Comparison of ENCODE assay signal across 9 mouse cellular contexts in genomic region chr16:45711263-45711662, GRCm38 (mm10). TPM values are rescaled to one million over a fixed set of nuclear protein-coding genes. Genes with fewer than 3 reads are reported as not detected.
DNase-seq lines count a peak whose midpoint lies in the region; ATAC-seq lines count a peak whose summit lies in the region.
"Had no signal": no experiment of that assay in that cellular context is flagged by ENCODE, and none has a peak within 500 bp of the region (broad histone marks: within the 10 kb centered on the region; RNA-seq: fewer than 3 reads in every experiment).

No protein-coding gene starts in this region.

- WGBS in forebrain, embryonic 13.5 days, result 81% methylated on average over 7 of the region's 7 CpGs
- WGBS in forebrain, embryonic 12.5 days, result 71% methylated on average over 7 of the region's 7 CpGs
- WGBS in kidney, embryonic 14.5 days, result 76% methylated on average over 7 of the region's 7 CpGs

- H3K27ac ChIP-seq in forebrain, embryonic 13.5 days, result no peak overlapping the region
- no peak overlapping the region for H3K27ac ChIP-seq in forebrain, embryonic 12.5 days
- no peak overlapping the region for H3K27ac ChIP-seq in kidney, embryonic 14.5 days (ENCODE audit: low read depth, low read length)
- H3K27ac ChIP-seq: stomach, embryonic 15.5 days had no signal

- no peaks in the 10 kb centered on the region for H3K27me3 ChIP-seq in forebrain, embryonic 13.5 days
- no peaks in the 10 kb centered on the region for H3K27me3 ChIP-seq in forebrain, embryonic 12.5 days
- H3K27me3 ChIP-seq in kidney, embryonic 14.5 days (ENCODE audit: control insufficient read depth, insufficient read depth, low read length), result no peaks in the 10 kb centered on the region
- H3K27me3 ChIP-seq: stomach, embryonic 15.5 days had no signal

- no peak overlapping the region for H3K9ac ChIP-seq in forebrain, embryonic 13.5 days
- no peak overlapping the region for H3K9ac ChIP-seq in forebrain, embryonic 12.5 days
- no peak overlapping the region; the same call in 1 of the 2 replicates for H3K9ac ChIP-seq in kidney, embryonic 14.5 days (ENCODE audit: low read depth, low read length)
- H3K9ac ChIP-seq: stomach, embryonic 15.5 days had no signal

- H3K4me1 ChIP-seq in forebrain, embryonic 13.5 days, result peaks cover 3% of the 10 kb centered on the region; the same call in 1 of the 2 replicates
- peaks cover 5% of the 10 kb centered on the region; the same call in 1 of the 2 replicates for H3K4me1 ChIP-seq in forebrain, embryonic 12.5 days
- no peaks in the 10 kb centered on the region for H3K4me1 ChIP-seq in kidney, embryonic 14.5 days (ENCODE audit: control insufficient read depth, insufficient read depth, low read length)
- H3K4me1 ChIP-seq: stomach, embryonic 15.5 days had no signal

- ATAC-seq in forebrain, embryonic 13.5 days, result peak; percentile 31; the same call in 1 of the 2 replicates
- ATAC-seq in forebrain, embryonic 12.5 days (ENCODE audit: low FRiP score), result no peak
- ATAC-seq in kidney, embryonic 14.5 days (ENCODE audit: low FRiP score, low TSS enrichment), result peak; percentile 75

- peaks cover 58% of the 10 kb centered on the region for H3K36me3 ChIP-seq in forebrain, embryonic 13.5 days (ENCODE audit: poor library complexity, severe bottlenecking)
- peaks cover 62% of the 10 kb centered on the region for H3K36me3 ChIP-seq in forebrain, embryonic 12.5 days (replicated peaks)
- H3K36me3 ChIP-seq in kidney, embryonic 14.5 days (ENCODE audit: control insufficient read depth, insufficient read depth, low read length), result no peaks in the 10 kb centered on the region
- H3K36me3 ChIP-seq: stomach, embryonic 15.5 days had no signal

- no peaks in the 10 kb centered on the region for H3K9me3 ChIP-seq in forebrain, embryonic 13.5 days (replicated peaks)
- no peaks in the 10 kb centered on the region for H3K9me3 ChIP-seq in forebrain, embryonic 12.5 days
- H3K9me3 ChIP-seq in kidney, embryonic 14.5 days (ENCODE audit: control insufficient read depth, low read length), result no peaks in the 10 kb centered on the region
- H3K9me3 ChIP-seq: stomach, embryonic 15.5 days had no signal

- peak; percentile 7 for DNase-seq in 3134 (ENCODE audit: extremely low read depth, insufficient read length, low spot score)
- DNase-seq in c-Kit-positive CD71-negative TER-119-negative erythroid progenitor cells, embryonic 14.5 days (ENCODE audit: low read depth), result peak; percentile 2
- DNase-seq in urinary bladder, postnatal 14 days (ENCODE audit: low spot score), result no peak
- DNase-seq in frontal cortex, adult 2 months (ENCODE audit: extremely low spot score in 1 of 2, low spot score in 1 of 2), result no peak
- DNase-seq in adrenal gland, postnatal 4 days (ENCODE audit: low spot score in 2 of 2), result no peak

- H3K4me3 ChIP-seq in forebrain, embryonic 13.5 days, result no peak overlapping the region
- H3K4me3 ChIP-seq in forebrain, embryonic 12.5 days (replicated peaks), result no peak overlapping the region
- no peak overlapping the region for H3K4me3 ChIP-seq in kidney, embryonic 14.5 days (ENCODE audit: low read length)
- H3K4me3 ChIP-seq: stomach, embryonic 15.5 days had no signal

- H3K4me2 ChIP-seq in forebrain, embryonic 13.5 days, result no peak overlapping the region
- no peak overlapping the region for H3K4me2 ChIP-seq in forebrain, embryonic 12.5 days
- H3K4me2 ChIP-seq in kidney, embryonic 14.5 days (replicated peaks; ENCODE audit: low read depth, low read length), result no peak overlapping the region
- H3K4me2 ChIP-seq: stomach, embryonic 15.5 days had no signal

RNA-seq across cellular contexts. Expression of gene Tagln3, which starts 13.1 kb away (rescaled TPM):
- 467 and 499 TPM in 2 replicates for polyA plus RNA-seq in forebrain, embryonic 13.5 days (2015; fragmentation: Nextera tagmentation; extraction: Ambion mirVana)
- polyA plus RNA-seq in forebrain, embryonic 12.5 days (2016; fragmentation: Nextera tagmentation; extraction: Ambion mirVana), result 319 and 330 TPM in 2 replicates
- polyA plus RNA-seq in kidney, embryonic 14.5 days (2014; fragmentation: Nextera tagmentation; extraction: Ambion mirVana), result 8.0 and 8.5 TPM in 2 replicates
- 452 and 462 TPM in 2 replicates for polyA plus RNA-seq in frontal cortex, adult 2 months (2012; rRNA removed)
- 10 to 100 TPM; 15.5 to 20.6 TPM for total RNA-seq in adrenal gland, postnatal 4 days (2021)

RNA-seq across cellular contexts. Expression of gene Tmprss7, which starts 17.8 kb away (rescaled TPM):
- 0.40 and 0.52 TPM in 2 replicates for polyA plus RNA-seq in forebrain, embryonic 13.5 days (2015; fragmentation: Nextera tagmentation; extraction: Ambion mirVana)
- 0.23 and 0.32 TPM in 2 replicates for polyA plus RNA-seq in forebrain, embryonic 12.5 days (2016; fragmentation: Nextera tagmentation; extraction: Ambion mirVana)
- polyA plus RNA-seq in kidney, embryonic 14.5 days (2014; fragmentation: Nextera tagmentation; extraction: Ambion mirVana), result not detected in 2 replicates
- 2.7 and 2.8 TPM in 2 replicates for polyA plus RNA-seq in frontal cortex, adult 2 months (2012; rRNA removed)
- under 1 TPM; 0.11 to 0.17 TPM for total RNA-seq in adrenal gland, postnatal 4 days (2021)
- polyA plus RNA-seq: stomach, embryonic 15.5 days had no signal

RNA-seq across cellular contexts. Expression of gene Abhd10, which starts 31.5 kb away (rescaled TPM):
- polyA plus RNA-seq in forebrain, embryonic 13.5 days (2015; fragmentation: Nextera tagmentation; extraction: Ambion mirVana), result 44.2 and 50.4 TPM in 2 replicates
- polyA plus RNA-seq in forebrain, embryonic 12.5 days (2016; fragmentation: Nextera tagmentation; extraction: Ambion mirVana), result 41.9 and 44.9 TPM in 2 replicates
- polyA plus RNA-seq in kidney, embryonic 14.5 days (2014; fragmentation: Nextera tagmentation; extraction: Ambion mirVana), result 36.5 and 38.8 TPM in 2 replicates
- 27.0 and 29.9 TPM in 2 replicates for polyA plus RNA-seq in frontal cortex, adult 2 months (2012; rRNA removed)
- 10 to 100 TPM; 31.8 to 36.8 TPM for total RNA-seq in adrenal gland, postnatal 4 days (2021)

RNA-seq across cellular contexts. Expression of gene BC016579, which starts 57.4 kb away (rescaled TPM):
- polyA plus RNA-seq in forebrain, embryonic 13.5 days (2015; fragmentation: Nextera tagmentation; extraction: Ambion mirVana), result not detected in 2 replicates
- polyA plus RNA-seq in forebrain, embryonic 12.5 days (2016; fragmentation: Nextera tagmentation; extraction: Ambion mirVana), result 0.11 and 0.18 TPM in 2 replicates
- polyA plus RNA-seq in kidney, embryonic 14.5 days (2014; fragmentation: Nextera tagmentation; extraction: Ambion mirVana), result 0.16 and 0.31 TPM in 2 replicates
- 0.13 and 0.44 TPM in 2 replicates for polyA plus RNA-seq in frontal cortex, adult 2 months (2012; rRNA removed)
- total RNA-seq in adrenal gland, postnatal 4 days (2021), result under 1 TPM; 0.23 to 0.36 TPM

Comparison
In these comparisons a context has a peak if more than half of its experiments do, and no peak if none do; other contexts are left out.
1. DNase-seq: peak in 3134 (single experiment) and c-Kit-positive CD71-negative TER-119-negative erythroid progenitor cells, embryonic 14.5 days (single experiment); none in urinary bladder, postnatal 14 days (single experiment), frontal cortex, adult 2 months (0 of 2) and adrenal gland, postnatal 4 days (0 of 2).
2. RNA of gene Tagln3, which starts 13.1 kb away (polyA plus RNA-seq): 467 to 499 TPM in forebrain, embryonic 13.5 days, 452 to 462 TPM in frontal cortex, adult 2 months and 319 to 330 TPM in forebrain, embryonic 12.5 days; 8.0 to 8.5 TPM in kidney, embryonic 14.5 days; every median in the first group is over 10 times any median in the second.